Mouse (Mus musculus) T-helper 2 cell (primary cell): Measurements from ENCODE around the gene 3425401B19Rik.

Source experiments
- in situ Hi-C: fragments of 300-600 bp; cut with MboI, MseI; formaldehyde crosslinking; loops from one replicate; pipeline ENCODE4 v1.15.1; 2025; ENCODE audit warnings: high pct_unique_total_duplicates

The 3425401B19Rik gene

GRCm38 (mm10) chr14:32673178-32673577 is 11.9 kb downstream of the 3425401B19Rik start:
- in situ Hi-C loops: no loop called here

DNA sequence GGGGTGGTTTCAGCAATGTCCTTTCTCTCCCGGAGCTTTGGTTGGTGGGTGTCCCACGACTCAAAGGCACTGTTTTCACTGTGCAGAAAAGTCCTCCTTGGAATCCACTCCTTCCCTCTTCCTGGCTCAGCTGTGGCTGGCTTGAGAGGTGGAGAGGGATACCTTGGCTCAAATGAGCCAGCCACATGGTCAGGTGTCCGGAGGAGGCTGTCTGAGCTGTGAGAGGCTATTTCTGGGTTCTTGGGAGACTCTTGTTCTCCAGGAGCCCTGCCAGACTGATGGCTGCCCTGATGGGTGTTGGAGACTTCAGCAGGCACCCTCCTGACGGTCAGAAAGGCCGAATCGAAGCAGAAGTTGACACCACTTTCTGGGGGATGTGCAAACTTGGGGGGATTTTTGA is 22.0 kb downstream of the 3425401B19Rik start:
- in situ Hi-C loops: no loop called here

DNA sequence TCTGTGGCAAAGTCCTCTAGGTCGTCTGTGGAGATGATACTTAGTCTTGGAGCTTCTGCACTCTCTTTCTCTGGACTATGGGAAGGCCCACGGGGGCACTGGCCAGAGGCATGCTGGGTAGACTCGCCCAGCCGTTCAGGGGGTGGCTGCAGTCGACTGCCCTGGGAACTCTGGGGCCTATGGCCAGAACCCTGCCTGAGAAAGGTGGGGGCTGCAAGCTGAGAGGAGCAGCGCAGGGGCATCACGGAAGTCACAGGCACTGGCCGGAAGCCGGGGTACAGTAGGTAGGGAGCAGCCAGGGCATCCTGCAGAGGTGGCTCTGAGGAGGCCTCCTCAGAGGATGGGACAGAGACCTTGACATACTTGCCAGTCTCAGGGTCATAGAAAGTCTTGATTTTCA is 25.3 kb downstream of the 3425401B19Rik start:
- in situ Hi-C loops: no loop called here

GRCm38 (mm10) chr14:32638485-32638884 is 46.6 kb downstream of the 3425401B19Rik start:
- in situ Hi-C loops: no loop called here

- in situ Hi-C loops: no loop called here
These were observed 50.9 kb downstream of the 3425401B19Rik start for GRCm38 (mm10) chr14:32634015-32634682.

DNA sequence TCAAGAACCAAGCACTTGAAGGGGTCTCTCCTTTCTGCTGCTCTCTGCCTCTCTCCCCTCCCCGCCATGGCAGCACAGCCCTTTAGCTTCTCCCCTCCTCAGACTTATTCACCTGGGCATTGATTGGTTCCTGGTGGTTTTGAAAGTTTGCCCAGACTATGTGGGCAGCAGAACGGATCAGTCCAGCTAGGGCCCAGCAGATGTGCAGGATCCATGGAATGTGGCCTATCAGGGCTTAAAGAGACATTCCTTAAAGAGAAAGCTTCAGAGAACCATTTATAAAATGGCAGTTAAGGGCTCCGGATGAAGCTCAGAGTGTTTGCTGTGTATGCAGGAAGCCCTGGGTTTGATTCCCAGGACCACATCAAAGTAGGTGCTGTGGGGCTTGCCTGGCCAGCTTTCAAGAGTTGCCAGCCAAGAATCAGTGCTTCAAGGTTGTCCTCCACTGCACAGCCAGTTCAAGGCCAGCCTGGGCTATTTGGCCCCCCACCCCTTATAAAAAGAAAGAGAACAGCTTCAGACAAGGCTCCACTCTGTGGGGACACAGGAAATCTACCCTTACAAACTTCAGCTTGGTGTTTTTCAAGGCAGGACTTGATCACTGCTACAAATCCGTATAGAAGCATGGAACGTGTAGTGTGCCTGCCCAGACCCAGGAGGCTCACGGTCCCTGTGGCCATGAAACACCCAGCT is 52.0 kb downstream of the 3425401B19Rik start:
- in situ Hi-C loops: no loop called here

DNA sequence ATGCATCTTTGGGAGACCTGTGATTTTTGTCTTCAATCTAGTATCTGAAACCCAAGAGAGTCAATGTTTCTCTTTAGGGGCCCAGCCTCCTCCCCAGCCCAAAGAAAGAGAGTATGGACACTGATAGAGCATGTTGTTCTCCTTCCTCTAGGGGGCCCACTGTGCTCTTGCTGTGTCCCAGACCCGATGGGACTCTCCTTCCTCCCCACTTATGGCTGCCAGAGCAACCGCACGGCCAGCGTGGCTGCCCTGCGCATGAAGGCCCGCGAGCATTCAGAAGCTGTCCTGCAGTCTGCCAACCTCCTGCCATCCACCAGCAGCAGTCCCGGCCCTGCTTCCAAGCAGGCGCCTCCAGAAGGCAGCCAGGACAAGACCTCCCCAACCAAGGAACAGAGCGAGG is 56.5 kb downstream of the 3425401B19Rik start:
- in situ Hi-C loops: no loop called here

DNA sequence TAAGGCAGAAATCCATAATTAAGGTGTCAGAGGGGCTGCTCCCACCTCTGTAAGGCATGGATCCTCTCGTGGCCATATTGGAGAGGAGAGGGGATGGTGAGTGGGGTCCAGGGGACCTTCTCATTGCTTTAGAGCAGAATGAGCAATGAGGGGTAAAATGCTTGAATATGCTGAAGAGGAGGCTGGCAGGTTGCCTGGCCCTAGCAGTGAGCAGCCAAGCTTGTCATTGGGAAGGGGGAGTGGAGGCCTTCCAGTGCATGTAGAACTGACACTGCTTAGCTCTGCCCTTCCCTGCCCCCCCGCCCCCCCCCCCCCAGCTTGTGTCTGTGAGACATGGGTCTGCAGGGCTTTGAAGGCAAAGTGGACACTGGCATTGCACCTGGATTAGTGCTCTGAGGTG is 57.8 kb downstream of the 3425401B19Rik start:
- in situ Hi-C loops: no loop called here

DNA sequence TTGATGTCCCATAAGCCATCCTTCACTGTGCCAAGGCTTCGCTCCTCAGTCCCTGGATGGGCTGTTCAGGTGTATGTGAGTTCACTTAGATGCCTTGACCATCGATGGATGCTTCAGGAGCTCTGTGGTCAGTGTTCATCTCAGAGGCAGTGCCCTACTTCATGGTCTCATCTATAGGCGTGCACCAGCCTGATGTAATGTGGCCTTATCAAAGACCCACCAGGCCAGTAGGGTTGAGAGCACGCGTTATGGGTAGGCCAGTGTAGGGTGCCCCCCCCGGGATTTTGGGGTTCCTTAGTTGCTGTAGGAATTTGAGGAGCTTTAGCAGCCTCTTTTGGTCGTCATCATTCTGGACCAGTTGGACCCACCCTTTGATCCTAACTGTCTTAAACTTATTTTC is 60.3 kb downstream of the 3425401B19Rik start:
- in situ Hi-C loops: no loop called here

DNA sequence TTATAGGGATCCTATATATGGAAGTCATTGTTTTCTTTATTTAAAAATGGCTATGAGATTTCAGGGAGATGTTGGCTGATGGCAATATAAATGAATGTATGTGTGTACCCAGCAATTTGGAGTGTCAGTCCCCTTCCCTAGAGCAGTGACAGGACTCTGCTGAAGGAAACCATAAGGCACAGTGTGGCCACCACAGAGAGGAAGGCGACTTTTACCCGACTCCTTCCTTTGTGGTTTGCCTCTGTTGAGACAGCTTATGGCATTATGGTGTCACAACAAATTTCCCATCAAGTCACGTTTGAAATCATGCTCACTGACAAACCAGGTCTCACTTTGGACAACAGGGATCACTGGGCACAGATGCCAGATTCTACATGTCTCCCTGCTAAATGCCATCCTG is 60.8 kb downstream of the 3425401B19Rik start:
- in situ Hi-C loops: no loop called here

DNA sequence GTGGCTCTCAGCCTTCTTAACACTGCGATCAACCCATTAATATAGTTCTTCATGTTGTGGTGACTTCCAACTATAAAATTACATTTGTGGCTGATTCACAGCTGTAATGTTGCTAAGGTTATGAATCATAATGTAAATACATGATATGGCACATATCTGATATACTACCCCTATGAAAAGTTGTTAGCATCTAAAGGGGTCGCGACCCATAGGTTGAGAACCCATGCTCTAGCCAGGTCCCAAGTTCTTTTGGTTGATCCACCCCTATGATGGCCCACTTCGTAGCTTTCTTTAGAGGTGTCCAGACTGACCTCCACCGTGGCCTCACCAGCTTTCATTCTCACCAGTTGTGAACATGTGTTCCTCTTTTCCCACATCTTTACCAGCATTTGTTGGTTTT is 67.8 kb downstream of the 3425401B19Rik start:
- in situ Hi-C loops: no loop called here

GRCm38 (mm10) chr14:32609392-32609791 is 75.7 kb downstream of the 3425401B19Rik start:
- in situ Hi-C loops: no loop called here
